Mouse (Mus musculus) stomach, postnatal 0 days (tissue): ENCODE results near the gene Urad.

Experiments
- CTCF ChIP-seq: IDR thresholded peaks from 2 replicates; pipeline ENCODE4 v1.5.1; 2016; ENCODE audit warnings: antibody characterized with exemption, low read depth, mild to moderate bottlenecking, moderate library complexity
- EP300 ChIP-seq: optimal IDR thresholded peaks from 2 replicates; pipeline ENCODE3; 2016; ENCODE audit warnings: antibody characterized with exemption

DNA sequence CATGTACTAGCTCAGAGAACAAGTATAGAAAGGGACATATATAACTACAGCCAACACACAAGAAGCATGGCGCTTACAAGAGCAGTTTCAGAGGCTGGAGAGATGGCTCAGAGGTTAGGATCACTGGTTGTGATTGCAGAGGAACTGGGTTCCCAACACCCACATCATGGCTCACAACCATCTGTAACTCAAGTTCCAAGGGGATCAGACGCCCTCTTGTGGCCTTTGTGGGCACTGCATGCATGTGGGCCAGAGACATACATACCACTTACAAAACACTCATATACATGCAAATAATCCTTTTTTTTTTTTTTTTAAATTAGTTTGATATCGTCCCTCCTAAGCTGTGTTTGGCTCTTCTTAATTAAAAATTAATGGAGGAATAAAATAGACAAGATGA is 35.3 kb upstream of the Urad start:
- TF ChIP-seq CTCF (peak; percentile 63), EP300 (no peak)
